Mouse (Mus musculus): ENCODE results near the gene Olfr1253. TPM values are rescaled to one million over a fixed set of nuclear protein-coding genes. Genes with fewer than 3 reads are reported as not detected.

Gene Olfr1253
- polyA plus RNA-seq (2017; shearing (Covaris generic)): not detected

GRCm38 (mm10) chr2:89756990-89757389 is at the start of gene Olfr1253:
Gene Olfr1253, minus strand, starts transcription at chr2:89757090.

GRCm38 (mm10) chr2:89793519-89793918 is 36.6 kb upstream of the Olfr1253 start, which contains the start of gene Olfr1254:
Gene Olfr1254, minus strand, starts transcription at chr2:89793619.

GRCm38 (mm10) chr2:89724912-89725311 is 32.0 kb downstream of the Olfr1253 start, which contains the start of gene Olfr1252:
Gene Olfr1252, minus strand, starts transcription at chr2:89725012.

Other genes starting within 250 kb of the Olfr1253 start
- not detected for gene Olfr1243, start 225.6 kb downstream of the Olfr1253 start, polyA plus RNA-seq (2017; shearing (Covaris generic))
- gene Olfr1245, start 178.6 kb downstream of the Olfr1253 start, polyA plus RNA-seq (2017; shearing (Covaris generic)): under 1 TPM; 0.14 to 0.33 TPM
- under 1 TPM in 1 of 2 experiments, not detected in 1; 0.88 TPM for gene Olfr1246, start 163.9 kb downstream of the Olfr1253 start, polyA plus RNA-seq (2017; shearing (Covaris generic))
- under 1 TPM; 0.11 to 0.39 TPM for gene Olfr1247, start 143.0 kb downstream of the Olfr1253 start, polyA plus RNA-seq (2017; shearing (Covaris generic))
- not detected for gene Olfr1248, start 138.8 kb downstream of the Olfr1253 start, polyA plus RNA-seq (2017; shearing (Covaris generic))
- gene Olfr1249, start 122.1 kb downstream of the Olfr1253 start, polyA plus RNA-seq (2017; shearing (Covaris generic)): not detected
- under 1 TPM in 1 of 2 experiments, not detected in 1; 0.09 TPM for gene Olfr1250, start 95.6 kb downstream of the Olfr1253 start, polyA plus RNA-seq (2017; shearing (Covaris generic))
- gene Olfr1251, start 85.2 kb downstream of the Olfr1253 start, polyA plus RNA-seq (2017; shearing (Covaris generic)): not detected
- gene Olfr1252, start 32.1 kb downstream of the Olfr1253 start, polyA plus RNA-seq (2017; shearing (Covaris generic)): not detected
- gene Olfr1254, start 36.5 kb upstream of the Olfr1253 start, polyA plus RNA-seq (2017; shearing (Covaris generic)): not detected
- gene Olfr1255, start 55.0 kb upstream of the Olfr1253 start, polyA plus RNA-seq (2017; shearing (Covaris generic)): not detected
- gene Olfr1256, start 84.5 kb upstream of the Olfr1253 start, polyA plus RNA-seq (2017; shearing (Covaris generic)): not detected
- gene Olfr48, start 91.1 kb upstream of the Olfr1253 start, polyA plus RNA-seq (2017; shearing (Covaris generic)): under 1 TPM in 1 of 2 experiments, not detected in 1; 0.67 TPM
- gene Olfr1257, start 121.3 kb upstream of the Olfr1253 start, polyA plus RNA-seq (2017; shearing (Covaris generic)): not detected
- under 1 TPM in 1 of 2 experiments, not detected in 1; 0.37 TPM for gene Olfr1258, start 170.2 kb upstream of the Olfr1253 start, polyA plus RNA-seq (2017; shearing (Covaris generic))
- under 1 TPM in 1 of 2 experiments, not detected in 1; 0.08 TPM for gene Olfr1259, start 191.6 kb upstream of the Olfr1253 start, polyA plus RNA-seq (2017; shearing (Covaris generic))
- not detected for gene Olfr1260, start 217.2 kb upstream of the Olfr1253 start, polyA plus RNA-seq (2017; shearing (Covaris generic))
- under 1 TPM in 1 of 2 experiments, not detected in 1; 0.38 TPM for gene Olfr1261, start 234.1 kb upstream of the Olfr1253 start, polyA plus RNA-seq (2017; shearing (Covaris generic))
- gene Olfr1262, start 243.1 kb upstream of the Olfr1253 start, polyA plus RNA-seq (2017; shearing (Covaris generic)): not detected